Mouse (Mus musculus): Measurements from ENCODE around the gene Ntrk1. TPM values are rescaled to one million over a fixed set of nuclear protein-coding genes. Genes with fewer than 3 reads are reported as not detected.
"Not testable (repeated sequence)": the region's sequence is repeated elsewhere in the genome, so short reads cannot be mapped to it uniquely, and the experiment has no call there.

Gene Ntrk1
- total RNA-seq, 1 experiment, result 3.8 TPM

GRCm38 (mm10) chr3:87832109-87832859, 37.3 kb upstream of the Ntrk1 start:
- Histone ChIP-seq H3K4me3 (ENCODE audit: insufficient read depth in 1 of 2, low read depth in 1 of 2, low read length in 2 of 2, poor library complexity in 1 of 2, severe bottlenecking in 1 of 2) (no peak overlapping the region), H3K27ac (ENCODE audit: insufficient read depth, low read depth, low read length, poor library complexity, severe bottlenecking) (no peak overlapping the region), H3K36me3 (ENCODE audit: control insufficient read depth, insufficient read depth, low read length, poor library complexity, severe bottlenecking) (no peaks in the 10 kb centered on the region), H3K9ac (ENCODE audit: insufficient read depth, low read depth, low read length, poor library complexity, severe bottlenecking) (no peak overlapping the region), H3K9me3 (ENCODE audit: control insufficient read depth, insufficient read depth, low read depth, low read length) (no peaks in the 10 kb centered on the region), H3K4me1 (ENCODE audit: control insufficient read depth in 2 of 2, insufficient read depth in 2 of 2, low read length in 2 of 2, poor library complexity in 1 of 2) (0 out of 4 replicates have a peak, but pooled peaks cover 0 to 2% of the 10 kb centered on the region in 2 experiments)
- in situ Hi-C loops (cut with MboI; ENCODE audit: low sequenced_read_pairs in 2 of 2, unreplicated experiment in 2 of 2), result no loop called here
- TF ChIP-seq CHD2 (IDR thresholded peaks at IDR 0.05; ENCODE audit: low read depth, low read length) (no peak), MAFK (IDR thresholded peaks at IDR 0.05; ENCODE audit: insufficient read depth, low read depth, low read length) (no peak), ZNF384 (IDR thresholded peaks at IDR 0.05; ENCODE audit: low read depth, low read length) (no peak), HCFC1 (IDR thresholded peaks at IDR 0.05; ENCODE audit: borderline replicate concordance, insufficient read depth, low read length) (no peak), ZC3H11A (IDR thresholded peaks at IDR 0.05; ENCODE audit: borderline replicate concordance, low read depth, low read length) (no peak)
- DNase-seq (ENCODE audit: low read depth, low spot score), result no peak

DNA sequence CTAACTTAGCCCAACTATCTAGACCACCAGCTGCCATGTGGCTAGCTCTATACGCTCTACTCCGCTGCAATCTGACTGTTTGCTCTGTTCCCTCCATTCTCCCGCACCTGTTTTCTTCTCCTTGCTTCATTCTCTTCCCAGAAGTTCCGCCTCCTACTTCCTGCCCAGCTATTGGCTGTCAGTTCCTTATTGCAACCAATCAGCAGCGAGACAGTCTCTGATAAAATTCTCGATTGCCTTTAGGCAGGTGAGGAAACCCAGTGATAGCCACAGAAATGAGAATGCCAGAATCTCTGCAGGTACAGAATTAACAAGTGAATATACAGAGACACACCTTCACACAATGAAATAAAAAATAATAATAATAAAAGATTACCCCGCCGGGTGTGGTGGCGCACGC, 34.1 kb upstream of the Ntrk1 start:
- peak; percentile 37 for DNase-seq (ENCODE audit: low read depth, low spot score)
- TF ChIP-seq MAFK (IDR thresholded peaks at IDR 0.05; ENCODE audit: insufficient read depth, low read depth, low read length), result no peak
- TF ChIP-seq CHD2 (IDR thresholded peaks at IDR 0.05; ENCODE audit: low read depth, low read length), result 0 out of 2 replicates have a peak, but pooled peaks have one; percentile 28
- no peak for TF ChIP-seq HCFC1 (IDR thresholded peaks at IDR 0.05; ENCODE audit: borderline replicate concordance, insufficient read depth, low read length)
- TF ChIP-seq ZC3H11A (IDR thresholded peaks at IDR 0.05; ENCODE audit: borderline replicate concordance, low read depth, low read length), result no peak
- no peak for TF ChIP-seq ZNF384 (IDR thresholded peaks at IDR 0.05; ENCODE audit: low read depth, low read length)

DNA sequence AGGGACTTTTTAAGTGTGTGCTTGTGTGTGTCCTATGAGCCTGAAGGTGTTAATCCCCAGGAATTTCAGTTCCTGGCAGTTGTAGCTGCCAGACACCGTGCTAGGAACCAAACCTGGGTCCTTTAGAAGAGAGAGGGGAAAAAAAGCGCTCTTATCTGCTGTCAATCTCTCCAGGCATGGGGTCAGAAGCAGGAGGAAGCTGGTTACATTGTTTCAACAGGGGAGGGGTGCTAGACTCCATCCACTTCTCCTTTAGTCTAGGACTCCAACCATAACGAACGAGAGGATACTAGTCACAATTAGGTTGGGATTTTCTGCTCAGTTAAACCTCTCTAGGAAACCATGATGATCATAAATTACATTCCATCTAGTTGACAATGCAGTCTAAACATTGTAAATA, 33.5 kb upstream of the Ntrk1 start:
- 0 out of 4 replicates have a peak, but pooled peaks cover 0 to 2% of the 10 kb centered on the region in 2 experiments for H3K4me1 ChIP-seq (ENCODE audit: control insufficient read depth in 2 of 2, insufficient read depth in 2 of 2, low read length in 2 of 2, poor library complexity in 1 of 2)
- H3K4me3 ChIP-seq (ENCODE audit: insufficient read depth in 1 of 2, low read depth in 1 of 2, low read length in 2 of 2, poor library complexity in 1 of 2, severe bottlenecking in 1 of 2), result no peak overlapping the region
- no peak overlapping the region for H3K9ac ChIP-seq (ENCODE audit: insufficient read depth, low read depth, low read length, poor library complexity, severe bottlenecking)
- in situ Hi-C loops (cut with MboI; ENCODE audit: low sequenced_read_pairs in 2 of 2, unreplicated experiment in 2 of 2), result no loop called here
- no peak for TF ChIP-seq HCFC1 (IDR thresholded peaks at IDR 0.05; ENCODE audit: borderline replicate concordance, insufficient read depth, low read length)
- no peak for TF ChIP-seq MAFK (IDR thresholded peaks at IDR 0.05; ENCODE audit: insufficient read depth, low read depth, low read length)
- no peak for TF ChIP-seq ZC3H11A (IDR thresholded peaks at IDR 0.05; ENCODE audit: borderline replicate concordance, low read depth, low read length)
- TF ChIP-seq CHD2 (IDR thresholded peaks at IDR 0.05; ENCODE audit: low read depth, low read length), result no peak
- TF ChIP-seq ZNF384 (IDR thresholded peaks at IDR 0.05; ENCODE audit: low read depth, low read length), result no peak
- H3K9me3 ChIP-seq (ENCODE audit: control insufficient read depth, insufficient read depth, low read depth, low read length), result no peaks in the 10 kb centered on the region
- no peak overlapping the region for H3K27ac ChIP-seq (ENCODE audit: insufficient read depth, low read depth, low read length, poor library complexity, severe bottlenecking)
- no peaks in the 10 kb centered on the region for H3K36me3 ChIP-seq (ENCODE audit: control insufficient read depth, insufficient read depth, low read length, poor library complexity, severe bottlenecking)
- no peak for DNase-seq (ENCODE audit: low read depth, low spot score)

More for the DNA sequence above, 34.1 kb upstream of the Ntrk1 start:
- no peaks in the 10 kb centered on the region for H3K36me3 ChIP-seq (ENCODE audit: control insufficient read depth, insufficient read depth, low read length, poor library complexity, severe bottlenecking)
- no peaks in the 10 kb centered on the region for H3K9me3 ChIP-seq (ENCODE audit: control insufficient read depth, insufficient read depth, low read depth, low read length)
- in situ Hi-C loops (cut with MboI; ENCODE audit: low sequenced_read_pairs in 2 of 2, unreplicated experiment in 2 of 2), result no loop called here
- H3K4me3 ChIP-seq (ENCODE audit: insufficient read depth in 1 of 2, low read depth in 1 of 2, low read length in 2 of 2, poor library complexity in 1 of 2, severe bottlenecking in 1 of 2), result no peak overlapping the region; a peak in 1 of 4 replicates
- H3K4me1 ChIP-seq (ENCODE audit: control insufficient read depth in 2 of 2, insufficient read depth in 2 of 2, low read length in 2 of 2, poor library complexity in 1 of 2), result 0 out of 4 replicates have a peak, but pooled peaks cover 0 to 2% of the 10 kb centered on the region in 2 experiments
- H3K9ac ChIP-seq (ENCODE audit: insufficient read depth, low read depth, low read length, poor library complexity, severe bottlenecking), result no peak overlapping the region
- H3K27ac ChIP-seq (ENCODE audit: insufficient read depth, low read depth, low read length, poor library complexity, severe bottlenecking), result no peak overlapping the region

DNA sequence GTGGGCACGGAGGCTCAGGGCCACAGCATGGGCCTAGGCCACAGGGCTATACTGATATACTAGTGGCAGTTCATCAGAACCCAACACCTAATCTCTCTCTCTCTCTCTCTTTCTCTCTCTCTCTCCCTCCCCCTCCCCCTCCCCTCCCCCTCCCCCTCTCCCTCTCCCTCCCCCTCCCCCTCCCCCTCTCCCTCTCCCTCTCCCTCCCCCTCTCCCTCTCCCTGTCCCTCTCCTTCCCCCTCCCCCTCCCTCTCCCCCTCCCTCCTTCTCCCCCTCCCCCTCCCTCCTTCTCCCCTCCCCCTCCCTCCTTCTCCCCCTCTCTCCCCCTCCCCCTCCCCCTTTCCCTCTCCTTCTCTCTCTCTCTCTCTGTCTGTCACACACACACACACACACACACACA, 29.2 kb upstream of the Ntrk1 start, which contains the start of gene Pear1:
Gene Pear1, minus strand, starts transcription at position 101 of the 400 bp plus-strand sequence.
- H3K36me3 ChIP-seq (ENCODE audit: control insufficient read depth, insufficient read depth, low read length, poor library complexity, severe bottlenecking); H3K4me1 ChIP-seq (ENCODE audit: control insufficient read depth in 2 of 2, insufficient read depth in 2 of 2, low read length in 2 of 2, poor library complexity in 1 of 2); H3K27ac ChIP-seq (ENCODE audit: insufficient read depth, low read depth, low read length, poor library complexity, severe bottlenecking); H3K9me3 ChIP-seq (ENCODE audit: control insufficient read depth, insufficient read depth, low read depth, low read length); DNase-seq (ENCODE audit: low read depth, low spot score); H3K9ac ChIP-seq (ENCODE audit: insufficient read depth, low read depth, low read length, poor library complexity, severe bottlenecking); H3K4me3 ChIP-seq (ENCODE audit: insufficient read depth in 1 of 2, low read depth in 1 of 2, low read length in 2 of 2, poor library complexity in 1 of 2, severe bottlenecking in 1 of 2); in situ Hi-C loops (cut with MboI; ENCODE audit: low sequenced_read_pairs in 2 of 2, unreplicated experiment in 2 of 2): not testable (repeated sequence)

All from ES-E14 (cell line).